Mouse (Mus musculus) forebrain, embryonic 12.5 days (tissue): ENCODE data around the gene Rwdd1. TPM values are rescaled to one million over a fixed set of nuclear protein-coding genes. Genes with fewer than 3 reads are reported as not detected.
A peak's percentile ranks its signal among the peaks of the same experiment; 100 is the strongest.

ENCODE experiments used
- ATAC-seq: fragments of 200-750 bp; cut with Nextera tagmentation; 2 replicates; pipeline ENCODE4 v1.8.0; 2017; ENCODE audit warnings: moderate TSS enrichment; ENCODE audit not compliant: low FRiP score
- H3K27ac ChIP-seq: fragments of 300-500 bp; sonication (generic); 2 replicates; pipeline ENCODE4 v1.5.1; 2016; ENCODE audit warnings: mild to moderate bottlenecking
- H3K27me3 ChIP-seq: fragments of 300-500 bp; sonication (generic); 2 replicates; pipeline ENCODE4 v1.6.1; 2016; ENCODE audit warnings: mild to moderate bottlenecking
- H3K36me3 ChIP-seq: fragments of 300-500 bp; sonication (generic); replicated peaks from 2 replicates; pipeline ENCODE4 v1.6.1; 2016; ENCODE audit warnings: mild to moderate bottlenecking
- H3K4me1 ChIP-seq: fragments of 300-500 bp; sonication (generic); 2 replicates; pipeline ENCODE4 v1.6.1; 2016
- H3K4me2 ChIP-seq: fragments of 300-500 bp; sonication (generic); 2 replicates; pipeline ENCODE4 v1.6.1; 2016; ENCODE audit warnings: mild to moderate bottlenecking, moderate library complexity
- H3K4me3 ChIP-seq: fragments of 300-500 bp; sonication (generic); replicated peaks from 2 replicates; pipeline ENCODE4 v1.5.1; 2016; ENCODE audit warnings: mild to moderate bottlenecking
- H3K9ac ChIP-seq: fragments of 300-500 bp; sonication (generic); 2 replicates; pipeline ENCODE4 v1.6.1; 2016; ENCODE audit warnings: mild to moderate bottlenecking
- H3K9me3 ChIP-seq: fragments of 300-500 bp; sonication (generic); 2 replicates; pipeline ENCODE4 v1.6.1; 2016
- WGBS: fragments of 180-500 bp; shearing (Covaris S2); methylation state at CpG from one replicate; pipeline ENCODE4 v1.1.7; 2016; 5-methylcytosine and 5-hydroxymethylcytosine counted together
- polyA plus RNA-seq: library from polyadenylated mRNA; unstranded; fragments of >200 nt; fragmentation: Nextera tagmentation; extraction: Ambion mirVana; gene quantifications from 2 replicates; pipeline ENCODE4 v1.2.1, GENCODE M21; 2016

Gene Rwdd1
- polyA plus RNA-seq, result 154 and 155 TPM in 2 replicates

DNA sequence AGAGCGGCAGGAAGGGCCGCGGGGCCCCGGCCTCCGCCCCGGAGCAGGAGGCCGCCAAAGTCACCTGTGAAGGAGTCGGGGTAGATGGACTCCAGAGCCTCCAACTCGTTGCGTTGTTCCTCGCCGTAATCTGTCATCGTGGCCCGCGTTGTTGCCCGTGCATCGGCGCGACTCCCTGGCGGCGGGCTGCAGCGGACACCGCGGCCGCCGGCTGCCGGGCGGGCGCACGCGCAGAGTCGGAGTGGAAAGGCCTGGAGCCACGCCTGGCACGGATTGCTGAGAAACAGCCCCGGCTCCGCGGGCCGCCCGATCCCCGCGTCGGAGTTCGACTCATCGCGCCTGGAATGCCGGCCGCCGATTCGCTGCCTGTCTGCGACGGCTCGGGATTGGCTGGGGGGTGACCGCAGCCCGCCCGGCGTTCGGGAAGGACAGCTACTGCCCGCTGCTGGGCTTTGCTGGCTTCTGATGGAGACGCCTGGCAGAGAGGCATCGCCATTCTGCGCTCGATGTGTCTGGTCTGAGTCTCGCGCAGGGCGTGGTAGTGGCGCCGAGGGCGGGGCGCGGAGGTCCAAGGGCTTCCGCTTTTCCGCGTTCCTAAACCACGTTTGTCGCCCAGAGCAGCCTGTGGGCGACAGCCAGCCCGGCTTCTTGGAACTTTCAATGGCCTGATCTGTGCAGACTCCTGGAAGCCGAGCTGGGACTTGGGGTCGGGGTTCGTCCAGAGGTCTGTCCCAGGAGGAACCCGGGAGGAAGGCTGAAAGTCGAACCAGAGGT is at the start of gene Rwdd1:
Rwdd1 (minus strand) TSS at position 323 of the 774 bp plus-strand sequence.
- peak within 1 kb of the TSS; percentile 93 for H3K27ac ChIP-seq
- H3K4me2 ChIP-seq, result peak within 1 kb of the TSS; percentile 71
- under 1% methylated on average over 82 of the region's 82 CpGs for WGBS
- peak within 1 kb of the TSS; percentile 89 for H3K9ac ChIP-seq
- H3K27me3 ChIP-seq, result no peaks in the 10 kb centered on the region
- no peaks in the 10 kb centered on the region for H3K9me3 ChIP-seq
- H3K4me1 ChIP-seq, result peaks cover 16% of the 10 kb centered on the region
- no peaks in the 10 kb centered on the region for H3K36me3 ChIP-seq
- ATAC-seq, result peak; percentile 100
- peak within 1 kb of the TSS; percentile 81 for H3K4me3 ChIP-seq

DNA sequence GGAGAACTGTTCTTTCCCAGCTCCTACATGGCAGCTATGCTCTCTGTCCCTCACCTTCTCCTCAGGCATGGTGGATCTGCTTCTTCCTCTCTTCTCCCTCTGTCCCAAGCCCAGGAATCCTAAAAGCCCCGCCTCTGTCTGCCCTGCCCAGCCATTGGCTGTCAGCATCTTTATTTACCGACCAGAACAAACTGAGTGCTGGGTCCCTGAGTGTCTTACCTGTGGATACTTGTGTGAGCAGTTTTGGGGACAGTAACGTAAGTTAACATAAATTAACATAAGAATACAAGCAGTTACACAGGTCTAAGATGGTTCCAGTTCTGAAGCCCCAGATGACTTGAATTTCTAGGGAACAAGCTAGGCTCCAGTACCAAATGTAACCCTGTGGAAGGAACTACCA is 47.2 kb upstream of the Rwdd1 start:
- Histone ChIP-seq H3K27ac (no peak overlapping the region), H3K4me1 (peaks cover 5% of the 10 kb centered on the region; the same call in 1 of the 2 replicates), H3K27me3 (no peaks in the 10 kb centered on the region), H3K36me3 (no peaks in the 10 kb centered on the region), H3K4me2 (no peak overlapping the region), H3K9me3 (no peaks in the 10 kb centered on the region), H3K9ac (no peak overlapping the region), H3K4me3 (no peak overlapping the region)
- 65% methylated on average over 3 of the region's 3 CpGs for WGBS
- ATAC-seq, result no peak

GRCm38 (mm10) chr10:34053987-34054386 is 34.6 kb upstream of the Rwdd1 start:
- no peak for ATAC-seq
- no peak overlapping the region for H3K4me3 ChIP-seq

DNA sequence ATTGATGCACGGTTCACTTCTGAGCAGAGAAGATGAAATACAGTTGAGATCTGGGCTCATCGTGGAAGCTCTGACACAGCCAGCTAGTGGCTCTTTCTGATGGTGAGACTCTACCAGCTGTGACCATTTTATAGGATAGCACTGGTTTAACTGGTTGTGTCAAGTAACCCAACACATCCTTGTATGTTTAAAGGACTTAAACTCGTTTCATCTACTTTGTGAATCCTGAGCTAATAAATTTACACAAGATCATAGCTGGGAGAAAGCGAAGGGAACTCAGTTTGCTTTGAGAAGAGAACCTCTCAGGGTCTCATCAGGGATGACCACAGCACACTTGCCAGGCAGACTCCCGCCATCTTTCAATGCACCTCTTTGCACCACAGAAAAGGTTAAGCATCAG is 24.8 kb upstream of the Rwdd1 start, which contains the start of gene Calhm4:
Calhm4 (minus strand) TSS at position 101 of the 400 bp plus-strand sequence.
- Histone ChIP-seq H3K36me3 (no peaks in the 10 kb centered on the region), H3K4me2 (no peak within 1 kb of the TSS), H3K27me3 (no peaks in the 10 kb centered on the region), H3K9ac (no peak within 1 kb of the TSS), H3K27ac (no peak within 1 kb of the TSS), H3K4me1 (no peaks in the 10 kb centered on the region), H3K9me3 (no peaks in the 10 kb centered on the region), H3K4me3 (no peak within 1 kb of the TSS)
- WGBS, result 85% methylated on average over 5 of the region's 5 CpGs
- ATAC-seq, result no peak

More at GRCm38 (mm10) chr10:34053987-34054386, 34.6 kb upstream of the Rwdd1 start:
- Histone ChIP-seq H3K4me1 (no peaks in the 10 kb centered on the region), H3K27me3 (no peaks in the 10 kb centered on the region), H3K36me3 (no peaks in the 10 kb centered on the region), H3K27ac (no peak overlapping the region), H3K9me3 (no peaks in the 10 kb centered on the region), H3K4me2 (no peak overlapping the region), H3K9ac (no peak overlapping the region)
- WGBS, result 86% methylated on average over 2 of the region's 2 CpGs

- 70% methylated on average over 3 of the region's 3 CpGs for WGBS
- no peak; the same call in 1 of the 2 replicates for ATAC-seq
- Histone ChIP-seq H3K36me3 (no peaks in the 10 kb centered on the region), H3K27me3 (no peaks in the 10 kb centered on the region), H3K27ac (no peak within 1 kb of the TSS), H3K9ac (no peak within 1 kb of the TSS), H3K9me3 (no peaks in the 10 kb centered on the region), H3K4me2 (no peak within 1 kb of the TSS), H3K4me1 (peaks cover 7% of the 10 kb centered on the region), H3K4me3 (no peak within 1 kb of the TSS)
These were observed 18.0 kb upstream of the Rwdd1 start, which contains the start of gene Trappc3l for GRCm38 (mm10) chr10:34037401-34037800. Trappc3l (plus strand) TSS chr10:34037597.

- no peak overlapping the region for H3K9ac ChIP-seq
- 13% methylated on average over 5 of the region's 5 CpGs for whole genome bisulfite sequencing
- H3K27ac ChIP-seq, result no peak overlapping the region
- H3K4me1 ChIP-seq, result peaks cover 7% of the 10 kb centered on the region
- H3K4me2 ChIP-seq, result no peak overlapping the region
- no peaks in the 10 kb centered on the region for H3K27me3 ChIP-seq
- ATAC-seq, result peak; percentile 75; the same call in 1 of the 2 replicates
- H3K36me3 ChIP-seq, result no peaks in the 10 kb centered on the region
- H3K4me3 ChIP-seq, result no peak overlapping the region
- no peaks in the 10 kb centered on the region for H3K9me3 ChIP-seq
These were observed 17.2 kb upstream of the Rwdd1 start for GRCm38 (mm10) chr10:34036587-34036986.

GRCm38 (mm10) chr10:34033630-34034305 is 14.3 kb upstream of the Rwdd1 start:
- H3K4me1 ChIP-seq, result peaks cover 7% of the 10 kb centered on the region
- ATAC-seq, result peak; percentile 90

GRCm38 (mm10) chr10:34030322-34030721 is 10.9 kb upstream of the Rwdd1 start:
- WGBS, result 86% methylated on average over 5 of the region's 5 CpGs

More at GRCm38 (mm10) chr10:34033630-34034305, 14.3 kb upstream of the Rwdd1 start:
- peak overlapping the region; percentile 39 for H3K4me2 ChIP-seq
- 21% methylated on average over 22 of the region's 22 CpGs for WGBS
- H3K9ac ChIP-seq, result no peak overlapping the region
- H3K36me3 ChIP-seq, result no peaks in the 10 kb centered on the region
- H3K9me3 ChIP-seq, result no peaks in the 10 kb centered on the region
- no peak overlapping the region for H3K27ac ChIP-seq
- H3K27me3 ChIP-seq, result no peaks in the 10 kb centered on the region
- no peak overlapping the region for H3K4me3 ChIP-seq

GRCm38 (mm10) chr10:34018746-34019301 is 600 bp downstream of the Rwdd1 start:
- peak overlapping the region; percentile 81 for H3K4me3 ChIP-seq
- H3K36me3 ChIP-seq, result no peaks in the 10 kb centered on the region
- H3K4me2 ChIP-seq, result peak overlapping the region; percentile 71
- 1% methylated on average over 21 of the region's 21 CpGs for WGBS
- H3K27ac ChIP-seq, result peak overlapping the region; percentile 93
- H3K4me1 ChIP-seq, result peaks cover 16% of the 10 kb centered on the region
- peak overlapping the region; percentile 89 for H3K9ac ChIP-seq
- H3K9me3 ChIP-seq, result no peaks in the 10 kb centered on the region
- no peaks in the 10 kb centered on the region for H3K27me3 ChIP-seq
- ATAC-seq, result no peak

More at GRCm38 (mm10) chr10:34030322-34030721, 10.9 kb upstream of the Rwdd1 start:
- ATAC-seq, result no peak
- Histone ChIP-seq H3K27ac (no peak overlapping the region), H3K4me1 (peaks cover 7% of the 10 kb centered on the region), H3K9ac (no peak overlapping the region), H3K36me3 (no peaks in the 10 kb centered on the region), H3K9me3 (no peaks in the 10 kb centered on the region), H3K27me3 (no peaks in the 10 kb centered on the region), H3K4me2 (no peak overlapping the region), H3K4me3 (no peak overlapping the region)

GRCm38 (mm10) chr10:34013241-34013640 is 6.2 kb downstream of the Rwdd1 start:
- H3K27me3 ChIP-seq, result no peaks in the 10 kb centered on the region
- H3K4me2 ChIP-seq, result no peak overlapping the region
- 85% methylated on average over 2 of the region's 2 CpGs for WGBS
- H3K4me1 ChIP-seq, result peaks cover 8% of the 10 kb centered on the region
- no peak for ATAC-seq
- no peak overlapping the region for H3K27ac ChIP-seq
- H3K9ac ChIP-seq, result no peak overlapping the region
- H3K36me3 ChIP-seq, result peaks cover 10% of the 10 kb centered on the region
- no peak overlapping the region for H3K4me3 ChIP-seq
- H3K9me3 ChIP-seq, result no peaks in the 10 kb centered on the region

GRCm38 (mm10) chr10:34012581-34012980 is 6.8 kb downstream of the Rwdd1 start:
- Histone ChIP-seq H3K27me3 (no peaks in the 10 kb centered on the region), H3K27ac (no peak overlapping the region)
- WGBS, result 97% methylated on average over 4 of the region's 4 CpGs

GRCm38 (mm10) chr10:33998397-33998796 is 21.0 kb downstream of the Rwdd1 start:
- H3K4me1 ChIP-seq, result no peaks in the 10 kb centered on the region
- no peak overlapping the region for H3K9ac ChIP-seq
- H3K4me2 ChIP-seq, result no peak overlapping the region
- ATAC-seq, result no peak
- H3K4me3 ChIP-seq, result no peak overlapping the region
- no peaks in the 10 kb centered on the region for H3K9me3 ChIP-seq
- no peaks in the 10 kb centered on the region for H3K27me3 ChIP-seq
- H3K27ac ChIP-seq, result no peak overlapping the region
- peaks cover 76% of the 10 kb centered on the region for H3K36me3 ChIP-seq

More at GRCm38 (mm10) chr10:34012581-34012980, 6.8 kb downstream of the Rwdd1 start:
- peaks cover 16% of the 10 kb centered on the region for H3K36me3 ChIP-seq
- no peak overlapping the region for H3K4me2 ChIP-seq
- H3K4me3 ChIP-seq, result no peak overlapping the region
- H3K9ac ChIP-seq, result no peak overlapping the region
- no peaks in the 10 kb centered on the region for H3K9me3 ChIP-seq
- no peak for ATAC-seq
- H3K4me1 ChIP-seq, result peaks cover 2% of the 10 kb centered on the region
